Mouse (Mus musculus) kidney, adult 2 months (tissue): ENCODE measurements around the gene Ankrd28.

Experiments used
- CTCF ChIP-seq: fragments of 200-500 bp; conservative IDR thresholded peaks from 2 replicates; pipeline ENCODE4 v1.5.1; 2011; ENCODE audit warnings: low read depth, mild to moderate bottlenecking, control low read depth, low read length, moderate library complexity, mixed read lengths; ENCODE audit not compliant: insufficient read depth, insufficient read length
- POLR2A ChIP-seq: fragments of 200-500 bp; IDR thresholded peaks from one replicate; pipeline ENCODE4 v1.6.1; 2011; ENCODE audit warnings: low read depth, low read length, control low read depth

- TF ChIP-seq POLR2A, result no peak
- no peak for TF ChIP-seq CTCF
Measured at GRCm38 (mm10) chr14:31700376-31700775, 130.1 kb downstream of the Ankrd28 start.
